Mouse (Mus musculus): Measurements from ENCODE around the gene Slc13a5. TPM values are rescaled to one million over a fixed set of nuclear protein-coding genes. Genes with fewer than 3 reads are reported as not detected.

The Slc13a5 gene
- polyA plus RNA-seq (2017; shearing (Covaris generic)): not detected

GRCm38 (mm10) chr11:72266960-72267560 lies at the start of gene Slc13a5:
Slc13a5 (minus strand) TSS chr11:72267222.

GRCm38 (mm10) chr11:72314151-72314895 lies 47.3 kb upstream of the Slc13a5 start, which contains the start of gene Fbxo39:
Fbxo39 (plus strand) TSS chr11:72314444.

GRCm38 (mm10) chr11:72301334-72301733 lies 34.3 kb upstream of the Slc13a5 start, which contains the start of gene Xaf1:
Xaf1 (plus strand) TSS chr11:72301629.

GRCm38 (mm10) chr11:72215410-72215797 lies 51.6 kb downstream of the Slc13a5 start, which contains the start of gene Med31:
Med31 (minus strand) TSS chr11:72215592.

GRCm38 (mm10) chr11:72207204-72207833 lies 59.7 kb downstream of the Slc13a5 start, which contains the start of the genes 4933427D14Rik and Txndc17:
4933427D14Rik (minus strand) TSS chr11:72207459.
Txndc17 (plus strand) TSS chr11:72207547.

GRCm38 (mm10) chr11:72206341-72207203 lies 60.5 kb downstream of the Slc13a5 start, which contains the start of gene Gm43951:
Gm43951 (minus strand) TSS chr11:72206840.

Other genes with a start within 250 kb of the Slc13a5 start
- under 1 TPM; 0.10 to 0.60 TPM for gene Aipl1, start 229.7 kb downstream of the Slc13a5 start, polyA plus RNA-seq (2017; shearing (Covaris generic))
- gene Pimreg, start 225.2 kb downstream of the Slc13a5 start, polyA plus RNA-seq (2017; shearing (Covaris generic)): 1 to 10 TPM; 5.3 to 5.9 TPM
- under 1 TPM in 1 of 2 experiments, not detected in 1; 0.23 TPM for gene Pitpnm3, start 131.4 kb downstream of the Slc13a5 start, polyA plus RNA-seq (2017; shearing (Covaris generic))
- gene Gm43951, start 60.4 kb downstream of the Slc13a5 start, polyA plus RNA-seq (2017; shearing (Covaris generic)): not detected
- gene 4933427D14Rik, start 59.8 kb downstream of the Slc13a5 start, polyA plus RNA-seq (2017; shearing (Covaris generic)): 10 to 100 TPM; 11.3 to 16.8 TPM
- 100 to 1,000 TPM; 115 to 116 TPM for gene Txndc17, start 59.7 kb downstream of the Slc13a5 start, polyA plus RNA-seq (2017; shearing (Covaris generic))
- gene Med31, start 51.6 kb downstream of the Slc13a5 start, polyA plus RNA-seq (2017; shearing (Covaris generic)): 10 to 100 TPM; 16.1 to 19.1 TPM
- 100 to 1,000 TPM; 122 to 128 TPM for gene Xaf1, start 34.4 kb upstream of the Slc13a5 start, polyA plus RNA-seq (2017; shearing (Covaris generic))
- under 1 TPM; 0.80 to 0.86 TPM for gene Fbxo39, start 47.2 kb upstream of the Slc13a5 start, polyA plus RNA-seq (2017; shearing (Covaris generic))
- not detected for gene Tekt1, start 95.2 kb upstream of the Slc13a5 start, polyA plus RNA-seq (2017; shearing (Covaris generic))
- under 1 TPM in 1 of 2 experiments, not detected in 1; 0.32 TPM for gene Smtnl2, start 144.5 kb upstream of the Slc13a5 start, polyA plus RNA-seq (2017; shearing (Covaris generic))
- not detected for gene Ggt6, start 168.3 kb upstream of the Slc13a5 start, polyA plus RNA-seq (2017; shearing (Covaris generic))
- gene Mybbp1a, start 174.1 kb upstream of the Slc13a5 start, polyA plus RNA-seq (2017; shearing (Covaris generic)): 10 to 100 TPM; 68.5 to 88.6 TPM
- not detected for gene Spns2, start 222.7 kb upstream of the Slc13a5 start, polyA plus RNA-seq (2017; shearing (Covaris generic))

Data from activated CD4-positive, CD25-positive, alpha-beta regulatory T cell (primary cell).